Mouse (Mus musculus): ENCODE data around the gene Pip5k1b. TPM values are rescaled to one million over a fixed set of nuclear protein-coding genes. Genes with fewer than 3 reads are reported as not detected.
A peak's percentile ranks its signal among the peaks of the same experiment; 100 is the strongest.

Gene Pip5k1b
- polyA plus RNA-seq, 1 experiment from 2014 or later, result 1.6 TPM

- peaks cover 32% of the 10 kb centered on the region for H3K4me1 ChIP-seq
- no peaks in the 10 kb centered on the region for H3K27me3 ChIP-seq
- no peak overlapping the region for H3K27ac ChIP-seq
- peak; percentile 80 for ATAC-seq
- 43% methylated on average over 7 of the region's 7 CpGs for WGBS
- H3K4me2 ChIP-seq, result no peak overlapping the region
- no peaks in the 10 kb centered on the region for H3K9me3 ChIP-seq (replicated peaks)
- H3K36me3 ChIP-seq (ENCODE audit: poor library complexity, severe bottlenecking), result peaks cover 28% of the 10 kb centered on the region
- no peak overlapping the region for H3K4me3 ChIP-seq
- no peak overlapping the region for H3K9ac ChIP-seq
These were observed 290.7 kb downstream of the Pip5k1b start for GRCm38 (mm10) chr19:24264991-24265390.

- no peak for ATAC-seq
- no peak overlapping the region for H3K4me2 ChIP-seq
These were observed 292.9 kb downstream of the Pip5k1b start for GRCm38 (mm10) chr19:24262736-24263135.

GRCm38 (mm10) chr19:24259390-24260351, 296.0 kb downstream of the Pip5k1b start:
- Histone ChIP-seq H3K36me3 (ENCODE audit: poor library complexity, severe bottlenecking) (peaks cover 27% of the 10 kb centered on the region), H3K27me3 (no peaks in the 10 kb centered on the region), H3K4me3 (no peak overlapping the region), H3K27ac (no peak overlapping the region; the same call in 1 of the 2 replicates), H3K9me3 (replicated peaks) (no peaks in the 10 kb centered on the region), H3K9ac (no peak overlapping the region), H3K4me1 (0 out of 2 replicates have a peak, but pooled peaks cover 4% of the 10 kb centered on the region), H3K4me2 (no peak overlapping the region)
- ATAC-seq, result peak; percentile 13; the same call in 1 of the 2 replicates
- 71% methylated on average over 12 of the region's 12 CpGs for WGBS

More at GRCm38 (mm10) chr19:24262736-24263135, 292.9 kb downstream of the Pip5k1b start:
- Histone ChIP-seq H3K4me1 (peaks cover 15% of the 10 kb centered on the region), H3K4me3 (no peak overlapping the region), H3K36me3 (ENCODE audit: poor library complexity, severe bottlenecking) (peaks cover 33% of the 10 kb centered on the region), H3K27me3 (no peaks in the 10 kb centered on the region), H3K9me3 (replicated peaks) (no peaks in the 10 kb centered on the region), H3K9ac (no peak overlapping the region), H3K27ac (no peak overlapping the region)
- 92% methylated on average over 14 of the region's 14 CpGs for WGBS

GRCm38 (mm10) chr19:24258368-24258767, 297.3 kb downstream of the Pip5k1b start:
- Histone ChIP-seq H3K4me3 (no peak overlapping the region), H3K4me2 (no peak overlapping the region), H3K27ac (no peak overlapping the region), H3K27me3 (no peaks in the 10 kb centered on the region), H3K36me3 (ENCODE audit: poor library complexity, severe bottlenecking) (peaks cover 18% of the 10 kb centered on the region), H3K9ac (no peak overlapping the region), H3K4me1 (peaks cover 11% of the 10 kb centered on the region; the same call in 1 of the 2 replicates), H3K9me3 (replicated peaks) (no peaks in the 10 kb centered on the region)
- ATAC-seq, result no peak
- 81% methylated on average over 5 of the region's 5 CpGs for WGBS

- 97% methylated on average over 6 of the region's 6 CpGs for WGBS
- Histone ChIP-seq H3K4me2 (no peak overlapping the region), H3K9ac (no peak overlapping the region), H3K27ac (no peak overlapping the region), H3K4me1 (peaks cover 11% of the 10 kb centered on the region; the same call in 1 of the 2 replicates), H3K36me3 (ENCODE audit: poor library complexity, severe bottlenecking) (peaks cover 18% of the 10 kb centered on the region), H3K4me3 (no peak overlapping the region), H3K27me3 (no peaks in the 10 kb centered on the region), H3K9me3 (replicated peaks) (no peaks in the 10 kb centered on the region)
- no peak for ATAC-seq
These were observed 297.7 kb downstream of the Pip5k1b start for GRCm38 (mm10) chr19:24257962-24258361.

GRCm38 (mm10) chr19:24253657-24254260, 301.9 kb downstream of the Pip5k1b start:
- Histone ChIP-seq H3K4me1 (peaks cover 16% of the 10 kb centered on the region), H3K27ac (no peak overlapping the region; the same call in 1 of the 2 replicates), H3K36me3 (ENCODE audit: poor library complexity, severe bottlenecking) (no peaks in the 10 kb centered on the region), H3K4me3 (no peak overlapping the region), H3K4me2 (no peak overlapping the region), H3K27me3 (no peaks in the 10 kb centered on the region), H3K9me3 (replicated peaks) (no peaks in the 10 kb centered on the region), H3K9ac (no peak overlapping the region)
- peak; percentile 45; the same call in 1 of the 2 replicates for ATAC-seq
- WGBS, result 13% methylated on average over 9 of the region's 9 CpGs

- no peaks in the 10 kb centered on the region for H3K9me3 ChIP-seq (replicated peaks)
- no peak overlapping the region for H3K4me3 ChIP-seq
- 11% methylated on average over 6 of the region's 6 CpGs for WGBS
- H3K27ac ChIP-seq, result no peak overlapping the region
- no peak overlapping the region for H3K4me2 ChIP-seq
- no peaks in the 10 kb centered on the region for H3K36me3 ChIP-seq (ENCODE audit: poor library complexity, severe bottlenecking)
- no peaks in the 10 kb centered on the region for H3K27me3 ChIP-seq
- ATAC-seq, result 0 out of 2 replicates have a peak, but pooled peaks have one; percentile 21
- H3K4me1 ChIP-seq, result peaks cover 16% of the 10 kb centered on the region
- no peak overlapping the region for H3K9ac ChIP-seq
These were observed 303.8 kb downstream of the Pip5k1b start for GRCm38 (mm10) chr19:24251869-24252268.

Other genes with a start within 250 kb of the Pip5k1b start
- 49.0 and 50.8 TPM in 2 replicates for gene Fam122a, start 78.5 kb downstream of the Pip5k1b start, polyA plus RNA-seq (2015; fragmentation: Nextera tagmentation; extraction: Ambion mirVana)
- gene Tmem252, start 118.1 kb upstream of the Pip5k1b start, polyA plus RNA-seq (2015; fragmentation: Nextera tagmentation; extraction: Ambion mirVana), result 0.84 and 0.88 TPM in 2 replicates

Measured in forebrain, embryonic 13.5 days (tissue).